ENCODE assay signal across 7 mouse cellular contexts in genomic region chr13:21243196-21243595, GRCm38 (mm10). TPM values are rescaled to one million over a fixed set of nuclear protein-coding genes. Genes with fewer than 3 reads are reported as not detected.
DNase-seq lines count a peak whose midpoint lies in the region; ATAC-seq and TF ChIP-seq lines count a peak whose summit lies in the region.

No protein-coding gene starts in this region.

- H3K36me3 ChIP-seq in liver, embryonic 11.5 days (ENCODE audit: control insufficient read depth, insufficient read depth, low read length), result no peaks in the 10 kb centered on the region
- H3K36me3 ChIP-seq in forebrain, embryonic 12.5 days (replicated peaks), result no peaks in the 10 kb centered on the region
- no peaks in the 10 kb centered on the region for H3K36me3 ChIP-seq in limb, embryonic 11.5 days (ENCODE audit: control insufficient read depth, insufficient read depth, low read length)
- H3K36me3 ChIP-seq in small intestine, adult 2 months (ENCODE audit: control insufficient read depth, insufficient read depth, low read length), result no peaks in the 10 kb centered on the region

- 13% methylated on average over 13 of the region's 13 CpGs for WGBS in liver, embryonic 11.5 days
- 21% methylated on average over 13 of the region's 13 CpGs for WGBS in forebrain, embryonic 12.5 days
- WGBS in limb, embryonic 11.5 days, result 16% methylated on average over 13 of the region's 13 CpGs
- 30% methylated on average over 13 of the region's 13 CpGs for WGBS in small intestine, adult 2 months

- H3K4me2 ChIP-seq in liver, embryonic 11.5 days, result peak overlapping the region; percentile 90
- peak overlapping the region; percentile 35 for H3K4me2 ChIP-seq in forebrain, embryonic 12.5 days
- peak overlapping the region; percentile 43 for H3K4me2 ChIP-seq in limb, embryonic 11.5 days (ENCODE audit: low read depth, severe bottlenecking)

- DNase-seq in liver, embryonic 11.5 days (ENCODE audit: low spot score), result no peak
- no peak for DNase-seq in liver
- no peak for DNase-seq in limb, embryonic 11.5 days (ENCODE audit: low spot score)
- DNase-seq in cerebellum, adult 9-11 months, result no peak
- DNase-seq in thymus, postnatal 14 days, result no peak

- no peak for TF ChIP-seq POLR2A in small intestine, adult 2 months (IDR thresholded peaks at IDR 0.05; ENCODE audit: low read depth, low read length)

- no peak overlapping the region for H3K27ac ChIP-seq in liver, embryonic 11.5 days (ENCODE audit: low read depth, low read length)
- H3K27ac ChIP-seq in forebrain, embryonic 12.5 days, result no peak overlapping the region
- no peak overlapping the region for H3K27ac ChIP-seq in limb, embryonic 11.5 days (replicated peaks; ENCODE audit: low read depth, low read length)
- no peak overlapping the region for H3K27ac ChIP-seq in small intestine, adult 2 months (ENCODE audit: insufficient read depth, low read depth, low read length)

- peak overlapping the region; percentile 49 for H3K4me3 ChIP-seq in liver, embryonic 11.5 days (ENCODE audit: low read depth, low read length)
- peak overlapping the region; percentile 10; the same call in 1 of the 2 replicates for H3K4me3 ChIP-seq in forebrain, embryonic 12.5 days (replicated peaks)
- H3K4me3 ChIP-seq in limb, embryonic 11.5 days (ENCODE audit: low read depth, low read length), result peak overlapping the region; percentile 24
- H3K4me3 ChIP-seq in small intestine, adult 2 months (ENCODE audit: low read depth, low read length), result peak overlapping the region; percentile 6; the same call in 1 of the 2 replicates

- H3K4me1 ChIP-seq in liver, embryonic 11.5 days (replicated peaks; ENCODE audit: control insufficient read depth, insufficient read depth, low read length), result no peaks in the 10 kb centered on the region; the same call in none of the 2 replicates
- peaks cover 9% of the 10 kb centered on the region for H3K4me1 ChIP-seq in forebrain, embryonic 12.5 days
- H3K4me1 ChIP-seq in limb, embryonic 11.5 days (ENCODE audit: control insufficient read depth, insufficient read depth, low read length), result no peaks in the 10 kb centered on the region
- peaks cover 15% of the 10 kb centered on the region; the same call in 1 of the 2 replicates for H3K4me1 ChIP-seq in small intestine, adult 2 months (ENCODE audit: control insufficient read depth, insufficient read depth, insufficient read length, low read length)

- H3K9ac ChIP-seq in liver, embryonic 11.5 days (ENCODE audit: low read depth, low read length), result peak overlapping the region; percentile 17; the same call in 1 of the 2 replicates
- H3K9ac ChIP-seq in forebrain, embryonic 12.5 days, result no peak overlapping the region
- no peak overlapping the region for H3K9ac ChIP-seq in limb, embryonic 11.5 days (ENCODE audit: low read length)

- H3K27me3 ChIP-seq in liver, embryonic 11.5 days (replicated peaks; ENCODE audit: control insufficient read depth, insufficient read depth, low read length), result no peaks in the 10 kb centered on the region; the same call in 1 of the 2 replicates
- peaks cover 26% of the 10 kb centered on the region for H3K27me3 ChIP-seq in forebrain, embryonic 12.5 days
- H3K27me3 ChIP-seq in limb, embryonic 11.5 days (ENCODE audit: control insufficient read depth, insufficient read depth, low read length), result 0 out of 2 replicates have a peak, but pooled peaks cover 3% of the 10 kb centered on the region
- no peaks in the 10 kb centered on the region for H3K27me3 ChIP-seq in small intestine, adult 2 months (ENCODE audit: control insufficient read depth, insufficient read depth, low read length)

- peaks cover 2% of the 10 kb centered on the region; the same call in 1 of the 2 replicates for H3K9me3 ChIP-seq in liver, embryonic 11.5 days (ENCODE audit: control insufficient read depth, low read length)
- H3K9me3 ChIP-seq in forebrain, embryonic 12.5 days, result no peaks in the 10 kb centered on the region
- no peaks in the 10 kb centered on the region; the same call in 1 of the 2 replicates for H3K9me3 ChIP-seq in limb, embryonic 11.5 days (ENCODE audit: control insufficient read depth, low read length)

- TF ChIP-seq CTCF in small intestine, adult 2 months (IDR thresholded peaks at IDR 0.05; ENCODE audit: extremely low read depth, insufficient read length, insufficient replicate concordance, low read depth, low read length), result no peak

- no peak for ATAC-seq in liver, embryonic 11.5 days (replicated peaks; ENCODE audit: low FRiP score)
- no peak for ATAC-seq in forebrain, embryonic 12.5 days (ENCODE audit: low FRiP score)
- ATAC-seq in limb, embryonic 11.5 days (ENCODE audit: insufficient number of reproducible peaks, low FRiP score, low TSS enrichment, low read depth), result no peak

RNA-seq across cellular contexts. Expression of gene Gpx5, which starts 49.3 kb away (rescaled TPM):
- polyA plus RNA-seq in liver, embryonic 11.5 days (2014; fragmentation: Nextera tagmentation; extraction: Ambion mirVana), result not detected in 2 replicates
- not detected in 2 replicates for polyA plus RNA-seq in forebrain, embryonic 12.5 days (2016; fragmentation: Nextera tagmentation; extraction: Ambion mirVana)
- polyA plus RNA-seq in limb, embryonic 11.5 days (2014; fragmentation: Nextera tagmentation; extraction: Ambion mirVana), result not detected in 2 replicates
- polyA plus RNA-seq in small intestine, adult 2 months (2012; rRNA removed), result not detected in 2 replicates

Comparison
In these comparisons a context has a peak if more than half of its experiments do, and no peak if none do; other contexts are left out.
1. H3K4me2 ChIP-seq: peak in every context shown above with its lines; median percentile 90 in liver, embryonic 11.5 days; 43 in limb, embryonic 11.5 days; 35 in forebrain, embryonic 12.5 days.